Mouse (Mus musculus) B cell, adult 62 days (primary cell): ENCODE results near the gene Crb1. TPM values are rescaled to one million over a fixed set of nuclear protein-coding genes. Genes with fewer than 3 reads are reported as not detected.

Experiments used
- total RNA-seq: library from RNA; stranded (reverse); gene quantifications from 4 replicates; pipeline ENCODE4 v1.2.4, GENCODE M21; 2023

Crb1 gene
- total RNA-seq: not detected in 4 replicates

DNA sequence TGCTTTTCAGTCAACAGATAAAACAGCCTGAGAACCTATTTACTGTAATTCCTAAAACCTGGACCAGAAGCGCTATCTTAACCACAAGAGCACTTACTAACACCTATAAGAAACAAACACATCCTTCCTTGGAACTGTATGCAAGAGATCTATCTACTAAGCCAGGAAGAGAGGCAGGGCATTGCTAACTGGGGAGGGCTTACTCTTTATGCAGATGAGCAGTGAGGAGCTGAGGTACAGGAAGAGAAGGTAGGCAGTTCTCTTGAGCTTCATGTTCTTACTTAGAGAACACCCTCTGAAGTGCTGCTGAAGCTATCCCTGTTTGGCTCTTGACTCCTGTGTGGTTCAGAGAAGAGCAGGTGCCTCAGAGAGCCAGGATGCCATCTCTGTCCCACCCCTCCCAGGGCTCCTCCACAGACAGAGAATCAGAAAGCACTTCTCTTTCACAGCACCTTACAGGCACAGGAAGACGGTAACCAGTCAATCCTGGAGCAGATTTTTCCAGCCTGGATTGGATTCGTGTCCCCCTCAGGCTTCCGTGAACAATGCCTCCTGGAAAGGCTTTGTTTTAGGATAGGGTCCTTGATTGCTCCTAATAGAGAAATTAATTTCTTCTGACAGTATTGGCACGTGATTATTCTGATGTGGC is at the start of gene Crb1:
Gene Crb1, minus strand, starts transcription at position 463 of the 649 bp plus-strand sequence.

GRCm38 (mm10) chr1:139421875-139422791 is 45.2 kb upstream of the Crb1 start, which contains the start of gene Zbtb41:
Zbtb41 (plus strand) TSS chr1:139422288.

Other genes with a start within 250 kb of the Crb1 start
- gene Zbtb41, start 45.2 kb upstream of the Crb1 start, total RNA-seq: 30.3 to 34.2 TPM (median 31.6 TPM) in 4 replicates
- gene Aspm, start 77.7 kb upstream of the Crb1 start, total RNA-seq: 3.9 to 6.2 TPM (median 4.9 TPM) in 4 replicates
- gene F13b, start 124.6 kb upstream of the Crb1 start, total RNA-seq: not detected in 4 replicates
- gene Cfhr1, start 183.2 kb upstream of the Crb1 start, total RNA-seq: not detected in 4 replicates